Mouse (Mus musculus) frontal cortex, postnatal 14 days (tissue): Measurements from ENCODE around the gene Zfp617.
"Not testable (repeated sequence)": the region's sequence is repeated elsewhere in the genome, so short reads cannot be mapped to it uniquely, and the experiment has no call there.

ENCODE experiments used
- DNase-seq, 2 experiments: peaks; one replicate each; pipeline ENCODE4 v3.0.0; 2022; ENCODE audit warnings: low spot score in 2 of 2

The Zfp617 gene

GRCm38 (mm10) chr8:71952489-71952888 lies 44.1 kb downstream of the Zfp617 start:
- DNase-seq = no peak

- not testable (repeated sequence) for DNase-seq
These were observed 44.7 kb downstream of the Zfp617 start for GRCm38 (mm10) chr8:71952961-71953700.

GRCm38 (mm10) chr8:71954666-71955065 lies 46.2 kb downstream of the Zfp617 start:
- no peak for DNase-seq

- DNase-seq = no peak
These were observed 52.0 kb downstream of the Zfp617 start for GRCm38 (mm10) chr8:71960483-71960882.

- DNase-seq = no peak
These were observed 53.4 kb downstream of the Zfp617 start for GRCm38 (mm10) chr8:71961796-71962195.

- no peak for DNase-seq
These were observed 55.6 kb downstream of the Zfp617 start for GRCm38 (mm10) chr8:71964051-71964450.

- no peak for DNase-seq
These were observed 56.7 kb downstream of the Zfp617 start for GRCm38 (mm10) chr8:71965166-71965565.

GRCm38 (mm10) chr8:71966411-71966810 lies 58.0 kb downstream of the Zfp617 start:
- DNase-seq = no peak

GRCm38 (mm10) chr8:71967261-71967660 lies 58.8 kb downstream of the Zfp617 start:
- DNase-seq = no peak

GRCm38 (mm10) chr8:71968100-71968499 lies 59.7 kb downstream of the Zfp617 start:
- no peak for DNase-seq

GRCm38 (mm10) chr8:71968636-71969035 lies 60.2 kb downstream of the Zfp617 start:
- no peak for DNase-seq

GRCm38 (mm10) chr8:71971945-71972344 lies 63.5 kb downstream of the Zfp617 start:
- no peak for DNase-seq

GRCm38 (mm10) chr8:71974211-71974610 lies 65.8 kb downstream of the Zfp617 start:
- DNase-seq = no peak

GRCm38 (mm10) chr8:71981032-71981431 lies 72.6 kb downstream of the Zfp617 start:
- DNase-seq = no peak

GRCm38 (mm10) chr8:71981456-71981855 lies 73.0 kb downstream of the Zfp617 start:
- DNase-seq = no peak
